Mouse (Mus musculus) ES-Bruce4 (cell line): ENCODE data around the gene Cdk12. TPM values are rescaled to one million over a fixed set of nuclear protein-coding genes. Genes with fewer than 3 reads are reported as not detected.
"Not testable (repeated sequence)": the region's sequence is repeated elsewhere in the genome, so short reads cannot be mapped to it uniquely, and the experiment has no call there.

Source experiments
- H3K27ac ChIP-seq: 2 replicates; pipeline ENCODE4 v1.5.1; 2012; ENCODE audit warnings: low read length, inconsistent platforms; ENCODE audit not compliant: insufficient read depth
- H3K27me3 ChIP-seq: 2 replicates; pipeline ENCODE4 v1.6.1; 2012; ENCODE audit warnings: mild to moderate bottlenecking, low read length, inconsistent platforms; ENCODE audit not compliant: control insufficient read depth, poor library complexity, insufficient read depth, severe bottlenecking
- H3K36me3 ChIP-seq: 2 replicates; pipeline ENCODE4 v1.6.1; 2012; ENCODE audit warnings: inconsistent platforms, mild to moderate bottlenecking, low read length, moderate library complexity; ENCODE audit not compliant: control insufficient read depth, poor library complexity, insufficient read depth, severe bottlenecking
- H3K4me1 ChIP-seq: one replicate; pipeline ENCODE4 v1.8.1; 2011; ENCODE audit warnings: low read length; ENCODE audit not compliant: control insufficient read depth, insufficient read depth
- H3K4me3 ChIP-seq: 2 replicates; pipeline ENCODE4 v1.5.1; 2011; ENCODE audit warnings: low read depth, mild to moderate bottlenecking, low read length
- H3K9ac ChIP-seq: 2 replicates; pipeline ENCODE4 v1.6.1; 2012; ENCODE audit warnings: low read depth, mild to moderate bottlenecking, inconsistent platforms; ENCODE audit not compliant: poor library complexity, severe bottlenecking
- H3K9me3 ChIP-seq: replicated peaks from 2 replicates; pipeline ENCODE4 v1.6.1; 2012; ENCODE audit warnings: mild to moderate bottlenecking, low read length, inconsistent platforms; ENCODE audit not compliant: control insufficient read depth, poor library complexity, insufficient read depth, severe bottlenecking
- CTCF ChIP-seq: IDR thresholded peaks from one replicate; pipeline ENCODE4 v1.8.1; 2011; ENCODE audit warnings: low read depth, low read length
- EP300 ChIP-seq: IDR thresholded peaks from 2 replicates; pipeline ENCODE4 v1.6.1; 2011; ENCODE audit warnings: low read depth, low read length; ENCODE audit not compliant: insufficient read depth
- POLR2A ChIP-seq: IDR thresholded peaks from one replicate; pipeline ENCODE4 v1.8.1; 2011; ENCODE audit warnings: low read length; ENCODE audit not compliant: insufficient read depth
- polyA plus RNA-seq: library from polyadenylated mRNA; stranded (reverse); fragments of >200 nt; gene quantifications from 2 replicates; pipeline ENCODE4 v1.2.4, GENCODE M21; 2011; ENCODE audit warnings: low read depth; ENCODE audit not compliant: missing spikeins, insufficient read depth, insufficient read length

Gene Cdk12
- 52.5 and 53.6 TPM in 2 replicates for polyA plus RNA-seq

GRCm38 (mm10) chr11:98202641-98203350 lies at the start of gene Cdk12:
Gene Cdk12 (plus strand): TSS chr11:98203059.
- H3K36me3 ChIP-seq, result peaks cover 6% of the 10 kb centered on the region
- H3K4me1 ChIP-seq, result peaks cover 2% of the 10 kb centered on the region
- H3K9me3 ChIP-seq, result no peaks in the 10 kb centered on the region
- peak within 1 kb of the TSS; percentile 96 for H3K9ac ChIP-seq
- H3K27me3 ChIP-seq, result no peaks in the 10 kb centered on the region
- H3K4me3 ChIP-seq, result peak within 1 kb of the TSS; percentile 100
- TF ChIP-seq CTCF (no peak), POLR2A (peak; percentile 99), EP300 (peak; percentile 74; the same call in 1 of the 2 replicates)
- H3K27ac ChIP-seq, result peak within 1 kb of the TSS; percentile 100

GRCm38 (mm10) chr11:98155094-98155493 lies 47.8 kb upstream of the Cdk12 start:
- no peak overlapping the region for H3K9ac ChIP-seq
- TF ChIP-seq POLR2A (no peak), EP300 (no peak), CTCF (no peak)
- H3K4me1 ChIP-seq, result no peaks in the 10 kb centered on the region
- no peak overlapping the region for H3K27ac ChIP-seq
- H3K9me3 ChIP-seq, result no peaks in the 10 kb centered on the region
- no peaks in the 10 kb centered on the region for H3K27me3 ChIP-seq
- peaks cover 33% of the 10 kb centered on the region for H3K36me3 ChIP-seq
- H3K4me3 ChIP-seq, result no peak overlapping the region

- Histone ChIP-seq H3K4me3 (no peak overlapping the region), H3K36me3 (peaks cover 73% of the 10 kb centered on the region), H3K27ac (no peak overlapping the region), H3K9ac (no peak overlapping the region), H3K27me3 (no peaks in the 10 kb centered on the region), H3K9me3 (no peaks in the 10 kb centered on the region), H3K4me1 (no peaks in the 10 kb centered on the region)
- TF ChIP-seq EP300 (no peak), POLR2A (no peak), CTCF (no peak)
Observed at GRCm38 (mm10) chr11:98168400-98168799, 34.5 kb upstream of the Cdk12 start.

GRCm38 (mm10) chr11:98182149-98182548 lies 20.7 kb upstream of the Cdk12 start:
- H3K27me3 ChIP-seq, H3K4me3 ChIP-seq, H3K4me1 ChIP-seq, H3K9ac ChIP-seq: not testable (repeated sequence)
- Histone ChIP-seq H3K27ac (peak overlapping the region; percentile 53), H3K9me3 (peaks cover 18% of the 10 kb centered on the region), H3K36me3 (peaks cover 64% of the 10 kb centered on the region)

- Histone ChIP-seq H3K9me3 (peaks cover 16% of the 10 kb centered on the region), H3K4me3 (no peak overlapping the region), H3K27me3 (no peaks in the 10 kb centered on the region), H3K4me1 (no peaks in the 10 kb centered on the region), H3K36me3 (peaks cover 61% of the 10 kb centered on the region), H3K9ac (no peak overlapping the region), H3K27ac (no peak overlapping the region)
- TF ChIP-seq POLR2A (no peak), EP300 (no peak), CTCF (no peak)
Observed at GRCm38 (mm10) chr11:98187640-98188395, 15.0 kb upstream of the Cdk12 start.

GRCm38 (mm10) chr11:98190820-98191219 lies 12.0 kb upstream of the Cdk12 start:
- TF ChIP-seq POLR2A (no peak), CTCF (no peak), EP300 (no peak)
- peaks cover 41% of the 10 kb centered on the region for H3K36me3 ChIP-seq
- no peak overlapping the region for H3K27ac ChIP-seq
- H3K4me1 ChIP-seq, result no peaks in the 10 kb centered on the region
- H3K4me3 ChIP-seq, result no peak overlapping the region
- no peak overlapping the region for H3K9ac ChIP-seq
- H3K27me3 ChIP-seq, result no peaks in the 10 kb centered on the region
- H3K9me3 ChIP-seq, result no peaks in the 10 kb centered on the region; the same call in 1 of the 2 replicates
